Mouse (Mus musculus) left cerebral cortex, adult 18-20 months (tissue): ENCODE measurements at regions not wholly inside any gene's neighbourhood (a gene's known extent, or its start where the extent isn't known, plus 50 kb on each side); places are given as distances from the start of the nearest gene placed in this dataset.
"Not testable (repeated sequence)": the region's sequence is repeated elsewhere in the genome, so short reads cannot be mapped to it uniquely, and the experiment has no call there.

Source experiments
- DNase-seq, 2 experiments: peaks; one replicate each; pipeline ENCODE4 v3.0.0; 2021 to 2022; ENCODE audit warnings: low spot score in 2 of 2, mixed read lengths in 1 of 2

DNA sequence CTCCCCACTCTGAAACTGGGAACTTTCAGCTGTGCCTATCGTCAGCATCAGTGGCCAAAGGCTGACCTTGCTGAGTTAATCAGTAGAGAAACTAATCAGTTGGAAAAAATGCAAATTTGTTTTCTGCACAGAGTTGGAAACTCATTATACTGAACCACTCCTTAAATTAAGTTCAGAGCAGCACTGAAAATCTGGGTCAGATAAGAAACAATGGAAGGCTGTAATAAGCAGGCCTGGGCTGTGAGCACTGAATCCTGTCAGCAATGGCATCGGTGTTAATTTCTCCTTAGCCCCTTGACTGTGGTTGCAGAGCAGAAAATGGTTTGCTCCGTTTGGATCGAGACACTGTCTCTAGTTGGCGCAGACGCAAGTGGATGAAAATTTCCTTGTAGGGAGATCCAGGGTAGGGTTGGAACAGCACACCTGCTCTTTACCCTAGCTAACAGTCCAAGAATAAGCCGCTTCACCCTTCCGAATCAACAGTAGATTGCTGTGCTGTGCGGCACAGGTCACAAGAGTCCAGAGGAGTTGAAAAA is 289.4 kb downstream of the Tox3 start:
- DNase-seq, result no peak

DNA sequence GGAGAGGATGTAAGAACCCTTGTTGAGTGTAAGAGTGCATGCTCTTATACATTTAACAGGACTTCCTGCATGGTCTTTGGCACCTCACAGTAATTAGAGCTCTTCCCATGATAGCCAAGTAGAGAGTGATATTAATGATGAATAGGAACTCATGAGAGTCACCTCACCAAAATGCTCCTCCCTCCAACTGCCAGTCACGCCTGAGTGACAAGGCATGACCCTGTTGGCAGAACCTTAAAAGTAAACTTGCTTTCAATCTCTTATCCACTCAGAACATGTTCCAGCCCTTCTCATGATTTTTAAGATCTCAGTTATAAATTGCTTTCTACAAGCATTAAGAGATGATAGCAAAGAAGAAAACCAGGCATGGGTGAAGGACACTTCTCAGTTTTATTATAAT is 291.8 kb downstream of the Tox3 start:
- no peak for DNase-seq

DNA sequence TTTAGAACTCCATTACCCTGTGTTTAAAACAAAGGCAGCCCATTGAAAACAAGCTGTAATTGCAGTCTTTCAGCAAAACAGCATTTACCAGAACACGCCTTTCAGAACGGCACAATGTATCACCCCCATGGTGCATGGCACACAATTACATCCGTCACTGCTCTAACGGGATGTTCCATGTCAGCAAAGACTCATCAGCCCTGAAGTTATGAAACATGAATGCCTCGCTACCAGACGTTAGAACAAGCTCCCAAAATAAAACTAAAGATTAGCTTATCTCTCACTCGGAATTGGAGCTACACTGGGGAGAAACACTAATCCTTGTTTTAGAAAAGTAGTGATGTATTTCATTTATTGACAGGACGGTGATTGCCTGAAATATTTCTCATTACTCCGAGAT is 301.4 kb downstream of the Tox3 start:
- DNase-seq, result no peak

DNA sequence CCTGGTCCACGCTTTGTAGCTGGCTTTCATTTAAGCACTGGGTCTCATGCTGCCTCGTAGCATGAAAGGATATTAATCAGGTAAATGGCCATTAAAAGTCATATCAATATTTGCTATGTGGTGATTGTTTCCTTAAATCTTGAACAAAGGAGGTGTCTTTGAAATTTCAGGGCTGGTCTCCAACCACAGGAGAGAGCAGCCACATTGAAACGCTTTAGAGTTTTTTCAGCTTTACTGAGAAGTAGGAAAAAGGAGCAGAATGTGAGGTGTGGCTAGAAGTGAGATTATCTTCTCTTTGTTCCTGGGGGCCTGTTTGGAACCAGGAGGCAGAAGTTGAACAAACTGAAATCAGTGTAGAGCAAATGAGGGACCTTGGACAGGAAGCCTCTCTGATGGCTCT is 311.7 kb downstream of the Tox3 start:
- no peak for DNase-seq

DNA sequence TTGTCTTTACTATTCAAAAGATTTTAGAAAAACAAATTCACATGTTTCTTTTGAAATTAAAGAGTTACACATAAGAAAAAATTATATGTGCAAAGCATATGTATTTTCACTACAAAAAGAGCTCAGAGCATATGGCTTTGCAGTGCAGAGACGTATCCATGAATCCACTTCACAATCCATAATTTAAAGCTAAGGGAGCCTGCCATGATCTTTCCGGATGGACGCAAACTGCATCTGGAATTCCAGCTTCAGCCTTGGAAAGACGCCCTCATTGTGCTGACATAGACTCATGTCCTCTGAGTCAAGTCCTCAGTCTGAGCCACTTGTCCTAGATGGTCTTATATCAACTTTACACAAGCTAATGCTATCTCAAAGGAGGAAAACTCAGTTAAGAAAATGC is 315.6 kb downstream of the Tox3 start:
- DNase-seq, result no peak

DNA sequence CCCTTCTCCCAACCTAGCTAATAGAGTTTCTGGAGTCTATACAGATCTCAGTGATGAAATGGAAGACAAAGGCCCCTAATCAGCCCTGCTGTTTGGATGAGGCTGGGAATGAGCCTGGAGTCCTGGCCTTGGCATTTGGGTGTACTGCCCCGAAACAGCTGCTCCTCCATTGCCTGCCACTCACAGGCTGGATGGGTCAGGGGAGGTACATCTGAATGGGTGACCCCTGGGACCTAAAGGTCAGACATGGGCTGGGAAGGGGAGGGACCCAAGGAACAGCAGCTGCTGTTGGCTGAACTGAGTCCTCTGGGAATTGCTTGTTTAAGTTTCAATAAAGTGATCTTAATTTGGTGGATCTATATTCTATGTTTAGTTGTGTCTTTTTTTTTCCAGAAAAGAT is 316.9 kb downstream of the Tox3 start:
- DNase-seq, result no peak

DNA sequence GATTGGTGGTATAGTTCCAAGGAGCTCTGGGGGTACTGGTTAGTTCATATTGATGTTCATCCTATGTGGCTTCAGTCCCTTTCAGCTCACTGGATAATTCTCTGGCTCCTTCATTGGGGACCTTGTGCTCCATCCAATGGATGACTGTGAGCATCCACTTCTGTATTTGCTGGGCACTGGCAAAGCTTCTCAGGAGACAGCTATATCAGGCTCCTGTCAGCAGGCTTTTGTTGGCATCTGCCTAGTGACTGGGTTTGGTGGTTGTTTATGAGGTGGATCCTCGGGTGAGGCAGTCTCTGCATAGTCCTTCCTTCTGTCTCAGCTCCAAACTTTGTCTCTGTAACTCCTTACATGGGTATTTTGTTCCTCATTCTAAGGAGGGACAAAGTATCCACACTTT is 330.2 kb downstream of the Tox3 start:
- DNase-seq, result not testable (repeated sequence)

DNA sequence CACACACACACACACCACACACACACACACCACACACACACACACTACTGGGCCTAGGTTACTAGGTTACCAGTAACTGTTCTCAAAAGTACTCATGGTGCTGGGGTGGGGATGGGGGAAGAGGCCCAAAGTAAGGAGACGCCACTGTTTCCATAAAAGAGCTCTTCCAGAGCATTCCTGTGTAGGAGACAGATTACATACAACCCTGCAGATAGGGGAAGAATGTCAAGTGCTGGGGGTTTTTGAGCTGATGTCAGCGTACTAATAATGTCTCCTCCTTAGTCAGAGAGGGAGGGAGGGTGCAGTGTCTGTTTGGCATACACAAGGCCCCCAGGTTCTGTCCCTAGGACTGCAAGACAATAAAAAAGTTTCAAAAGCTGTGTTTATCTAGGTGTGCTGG is 334.4 kb downstream of the Tox3 start:
- DNase-seq, result no peak

DNA sequence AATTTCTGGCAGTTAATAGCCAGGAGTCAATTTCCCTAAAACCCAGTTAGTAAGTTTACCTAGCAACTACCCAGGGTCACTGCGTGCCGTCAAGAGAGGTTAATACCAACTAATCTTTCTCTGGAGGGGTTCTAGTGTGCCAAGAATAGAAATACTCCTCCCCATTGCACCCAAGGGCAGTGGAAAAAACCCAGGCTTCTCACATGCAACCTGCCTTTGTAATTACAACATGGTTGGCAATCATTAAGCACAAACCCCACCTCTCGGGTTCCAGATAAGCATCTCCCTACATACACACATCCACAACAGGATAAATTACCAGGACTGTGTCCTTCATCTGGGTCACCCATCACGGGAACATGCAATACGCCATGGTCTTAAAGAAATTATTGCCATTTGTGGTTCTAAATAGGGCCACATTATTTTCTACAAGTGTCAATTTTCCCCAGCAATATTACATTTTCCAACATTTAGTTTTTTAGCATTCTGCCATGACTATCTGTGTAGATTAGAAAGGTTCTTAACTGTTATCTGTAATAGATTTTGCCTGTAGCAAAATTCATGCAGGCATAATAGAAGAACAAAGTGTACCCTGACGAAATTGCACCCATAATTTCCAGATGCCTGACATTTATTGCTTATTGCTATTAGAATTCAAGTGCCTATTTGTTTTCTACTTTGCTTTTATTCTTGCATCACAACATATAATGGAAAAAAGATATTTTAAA is 336.3 kb downstream of the Tox3 start:
- no peak for DNase-seq

DNA sequence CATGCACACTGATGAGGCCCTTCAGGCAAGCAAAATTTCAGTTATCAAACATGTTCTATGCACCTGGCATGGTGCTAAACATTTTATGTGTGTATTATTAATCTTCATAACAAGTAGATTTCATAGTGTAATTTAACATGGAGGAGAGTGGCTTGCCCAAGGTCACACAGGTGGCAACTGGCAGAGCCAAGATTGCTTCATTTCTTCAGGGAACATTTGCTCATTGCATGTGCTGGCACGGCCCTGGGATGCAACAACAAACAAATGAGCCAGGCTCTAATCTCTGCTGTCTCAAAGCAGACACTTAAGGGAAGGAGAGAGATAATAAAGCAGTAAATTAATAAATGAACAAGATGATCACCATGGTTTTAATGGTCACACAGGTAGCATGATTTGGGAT is 338.7 kb downstream of the Tox3 start:
- no peak for DNase-seq

DNA sequence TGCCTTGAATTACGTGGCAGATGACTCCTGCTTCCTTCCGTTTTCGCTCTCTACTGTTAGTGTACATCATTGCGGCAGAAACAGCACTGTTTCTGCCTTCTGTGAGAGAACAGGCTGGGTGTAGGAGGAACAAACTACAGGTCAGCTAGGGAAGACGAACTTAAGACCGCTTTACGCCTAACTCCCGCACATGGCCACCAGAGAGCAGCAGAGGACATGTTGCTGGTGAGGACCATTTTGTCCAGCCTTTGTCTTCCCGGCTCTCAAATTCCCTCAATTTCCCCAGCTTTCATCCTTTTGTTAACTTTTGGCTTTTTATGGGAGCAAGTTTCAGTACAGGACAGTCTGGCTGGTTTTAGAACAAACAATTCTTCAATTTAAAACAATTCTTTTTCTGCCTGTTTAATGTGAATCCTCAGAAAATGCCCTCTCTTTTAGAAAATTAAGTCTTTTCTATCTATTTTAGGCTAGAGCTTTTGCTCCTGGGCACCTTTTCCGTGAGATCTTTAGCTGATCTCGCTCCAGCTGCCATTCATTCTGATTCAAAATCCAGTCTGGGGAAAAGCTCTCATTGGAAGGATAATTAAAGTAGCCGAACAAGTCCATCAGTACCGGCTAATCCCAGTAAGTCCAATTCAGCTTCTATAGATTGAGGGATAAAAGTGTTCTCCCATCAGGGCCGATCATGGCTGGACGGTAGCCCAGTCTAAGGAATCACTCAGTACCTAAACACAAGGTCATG is 347.1 kb downstream of the Tox3 start:
- peak; percentile 79 to 85 for DNase-seq

DNA sequence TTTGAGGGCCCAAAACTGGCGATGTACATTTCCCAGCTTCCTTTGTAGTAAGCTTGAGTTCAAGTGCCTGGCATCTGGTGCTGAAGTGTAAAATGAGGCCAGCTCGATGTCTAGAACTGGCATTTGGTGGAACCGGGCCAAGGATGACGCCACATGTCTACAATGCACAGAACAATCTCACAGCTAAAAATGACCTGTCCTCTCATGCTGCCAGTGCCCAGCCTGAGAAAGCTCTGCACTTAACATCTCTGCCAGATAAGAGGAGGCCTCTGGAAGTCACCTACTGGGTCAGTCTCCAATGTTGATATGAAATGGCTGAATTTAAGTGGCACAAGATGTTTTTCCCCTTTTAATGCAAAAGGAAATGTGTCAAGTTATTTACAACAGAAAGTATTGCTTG is 354.4 kb downstream of the Tox3 start:
- no peak for DNase-seq

DNA sequence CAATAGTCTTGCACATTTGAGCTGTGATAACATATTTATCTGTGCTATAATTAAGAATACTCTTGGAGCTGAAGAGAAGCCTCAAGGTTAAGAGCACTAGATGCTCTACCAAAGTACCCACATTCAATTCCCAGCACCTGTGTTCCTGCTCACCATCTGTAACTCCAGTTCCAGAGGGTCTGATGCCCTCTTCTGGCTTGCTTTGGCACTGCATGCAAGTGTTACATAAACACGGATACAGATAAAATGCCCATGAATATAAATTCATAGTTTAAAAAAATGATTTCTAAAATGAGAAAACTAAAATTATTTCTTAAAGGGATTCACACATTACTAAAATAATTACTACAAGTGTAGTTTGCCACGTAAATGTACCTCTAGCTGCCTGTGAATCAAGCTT is 364.3 kb downstream of the Tox3 start:
- DNase-seq, result no peak

DNA sequence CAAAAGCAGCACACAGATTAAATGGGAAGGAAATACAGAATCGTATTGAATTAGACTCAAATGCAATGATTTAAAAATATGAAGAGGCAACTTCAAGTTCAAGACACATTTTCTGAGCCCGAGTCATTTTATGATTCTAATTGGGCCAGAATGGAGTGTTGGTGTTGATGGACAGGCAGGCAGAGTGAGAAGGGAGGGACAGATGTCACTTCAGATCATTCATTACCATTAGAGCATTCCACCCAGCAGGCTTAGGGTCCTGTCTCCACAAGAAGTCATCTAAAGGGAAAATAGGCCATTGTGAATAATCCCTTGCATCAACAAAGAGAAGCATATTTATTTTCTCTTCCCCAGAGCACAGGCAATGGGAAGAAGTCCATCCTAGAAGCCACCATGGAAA is 365.6 kb downstream of the Tox3 start:
- DNase-seq, result no peak

DNA sequence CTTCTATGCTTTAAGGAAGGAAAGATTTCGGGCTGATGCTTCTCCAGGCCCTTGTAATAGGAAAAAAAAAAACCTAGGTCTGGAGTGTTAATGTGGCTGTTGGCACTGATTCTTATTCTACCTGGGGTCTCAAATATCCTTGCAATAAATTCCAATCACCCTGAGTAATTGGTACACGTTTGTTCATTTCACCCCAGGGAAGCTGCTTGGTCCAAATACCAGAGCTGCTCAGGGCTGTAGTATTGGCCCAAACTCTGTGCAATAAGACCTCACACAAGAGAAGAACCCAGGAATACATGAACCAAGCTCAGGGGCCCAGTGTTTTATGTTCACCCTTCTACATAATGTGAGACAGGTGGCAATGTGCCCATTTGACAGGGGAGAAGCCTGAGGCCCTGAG is 366.8 kb downstream of the Tox3 start:
- no peak for DNase-seq

DNA sequence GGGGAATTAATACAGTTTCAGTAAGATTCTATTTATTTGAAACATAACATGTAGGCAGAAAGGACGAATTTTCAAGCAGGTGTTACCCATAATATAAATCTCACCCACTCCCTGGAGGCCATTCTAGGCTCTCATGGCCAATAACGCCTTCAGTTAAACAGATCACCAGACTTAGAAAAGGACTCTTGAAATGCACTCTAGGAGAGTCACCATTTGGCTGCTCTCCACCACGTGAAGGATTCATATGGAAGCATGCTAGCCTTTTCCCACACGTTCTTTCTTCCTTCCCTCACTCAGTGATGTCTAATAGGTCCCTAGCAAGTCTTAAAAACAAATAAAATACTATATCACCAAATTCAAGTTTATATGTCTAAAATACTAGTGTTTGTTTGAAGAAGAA is 367.7 kb downstream of the Tox3 start:
- no peak for DNase-seq

DNA sequence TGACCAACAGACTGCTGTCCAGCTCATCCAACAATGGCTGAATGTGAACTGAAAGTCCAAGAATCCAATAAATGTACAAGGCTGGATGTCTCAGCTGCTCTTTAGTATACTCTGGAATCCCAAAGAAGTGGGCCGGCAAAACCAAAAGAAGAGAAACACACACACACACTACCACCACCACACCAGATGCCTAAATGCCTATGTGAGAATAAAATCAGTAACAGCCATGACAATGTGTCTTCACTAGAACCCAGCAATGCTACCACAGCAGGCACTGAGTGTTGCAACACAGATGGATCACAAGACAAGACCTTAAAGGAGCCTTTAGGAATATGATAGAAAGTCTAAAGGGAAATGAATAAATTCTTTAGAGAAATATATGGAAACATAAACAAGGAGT is 385.3 kb downstream of the Tox3 start:
- peak in 1 of 2 experiments; percentile 23 for DNase-seq

DNA sequence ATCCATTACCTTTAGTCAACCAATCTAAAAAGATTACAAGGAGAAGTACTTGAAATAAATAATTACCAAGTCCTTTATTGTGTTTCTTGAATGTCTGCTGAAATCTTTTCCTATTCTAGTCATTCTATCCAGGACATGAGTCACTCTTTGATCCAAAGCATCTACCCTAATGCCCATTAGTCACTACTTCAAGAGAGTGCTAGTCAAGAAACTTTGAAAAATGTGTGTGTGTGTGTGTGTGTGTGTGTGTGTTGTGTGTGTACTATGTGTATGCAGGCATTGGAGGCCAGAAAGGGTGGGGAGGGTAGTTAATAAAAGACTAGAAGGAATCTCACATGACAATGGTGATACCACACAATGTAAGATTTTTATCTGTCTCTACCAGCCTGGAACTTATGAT is 390.7 kb downstream of the Tox3 start:
- no peak for DNase-seq

DNA sequence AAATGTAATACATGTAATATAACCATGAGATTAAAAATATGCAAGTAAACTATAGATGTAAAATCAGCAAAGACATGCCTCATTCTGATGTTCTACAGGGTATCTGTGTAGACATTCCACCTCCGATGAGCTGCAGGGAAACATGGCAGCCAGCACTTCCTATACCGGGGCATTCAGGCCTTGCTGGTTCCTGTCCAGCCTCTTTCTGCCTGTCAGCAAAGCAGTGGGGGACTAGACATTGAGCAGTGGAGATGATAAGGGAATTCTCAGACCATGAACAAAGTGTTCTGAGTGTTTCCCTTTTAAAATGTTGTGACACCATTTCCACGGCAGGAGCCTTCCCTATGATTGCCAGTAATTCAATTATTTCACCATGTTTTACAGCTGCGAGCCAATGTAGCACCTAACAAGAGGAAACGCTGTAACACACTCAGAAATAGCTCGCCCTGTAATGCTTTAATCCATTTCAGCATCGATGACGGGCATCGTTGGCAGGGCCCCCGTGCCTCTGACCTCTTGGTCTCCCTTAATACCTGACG is 391.6 kb downstream of the Tox3 start:
- no peak for DNase-seq

DNA sequence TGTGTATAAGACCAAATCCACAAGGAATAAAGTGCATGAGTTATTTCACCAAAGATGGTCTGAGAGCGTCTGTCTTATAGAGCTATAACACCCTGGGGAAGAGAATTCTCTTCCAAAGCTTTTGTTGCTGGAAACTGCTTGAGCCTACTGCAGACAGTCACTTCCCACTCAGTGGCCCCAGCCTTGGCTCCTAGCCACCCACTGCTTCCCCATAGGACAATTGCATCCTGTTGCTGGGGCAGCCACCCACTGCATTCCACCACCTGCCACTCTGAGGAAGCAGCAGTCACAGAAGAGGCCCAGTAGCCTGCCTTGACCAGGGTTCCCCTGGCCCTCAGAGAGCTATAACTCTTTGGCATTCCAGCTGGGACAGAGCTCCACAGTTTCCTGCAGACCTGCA is 409.3 kb downstream of the Tox3 start:
- DNase-seq, result peak; percentile 70 to 84

DNA sequence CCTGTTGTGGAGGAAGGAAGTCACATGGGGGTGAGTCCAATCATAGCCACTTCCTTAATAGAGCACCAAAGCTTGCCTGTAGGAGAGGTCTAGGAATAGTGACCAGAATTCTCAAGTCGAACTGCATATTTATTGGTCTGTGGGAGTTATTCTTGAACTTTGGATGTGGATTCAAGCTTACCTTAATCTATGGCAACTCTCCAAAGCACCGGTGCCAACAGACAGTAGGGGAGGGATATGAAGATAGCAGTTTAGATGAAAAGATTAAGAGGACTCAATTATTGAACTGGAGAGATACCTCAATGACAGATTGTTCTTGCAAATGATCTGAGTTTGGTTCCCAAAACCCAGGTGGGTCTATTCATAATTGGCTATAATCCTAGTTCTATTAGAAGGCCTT is 413.6 kb downstream of the Tox3 start:
- no peak for DNase-seq

DNA sequence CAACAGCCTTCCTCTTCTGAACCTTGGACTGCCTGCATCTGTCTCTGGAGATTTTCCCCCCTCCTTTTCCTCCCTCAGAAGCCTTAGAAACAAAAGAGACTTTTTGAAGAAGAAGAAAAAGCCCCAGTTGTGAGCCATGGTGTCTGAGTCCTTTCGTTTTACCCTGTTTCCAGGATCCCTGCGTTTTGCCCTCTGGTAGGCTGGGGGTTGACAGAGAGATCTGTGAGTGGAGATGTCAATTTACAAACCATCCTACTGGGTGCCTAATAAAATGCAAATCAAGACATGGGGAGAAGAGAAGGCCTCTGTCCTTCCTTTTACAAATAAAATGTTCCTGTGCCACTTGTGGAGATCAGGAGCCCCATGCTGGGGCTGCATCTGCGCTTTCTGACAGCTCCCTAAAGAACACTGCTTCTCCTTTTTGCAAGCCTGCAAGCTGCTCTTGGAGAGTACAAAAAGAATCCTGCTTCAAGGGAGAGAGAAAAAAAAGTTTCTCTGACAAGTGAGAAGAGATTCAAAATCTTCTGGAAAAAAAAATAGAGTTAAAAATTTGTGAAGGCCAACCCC is 421.4 kb downstream of the Tox3 start:
- no peak for DNase-seq
